Mouse (Mus musculus) myocyte (in vitro differentiated cells): ENCODE measurements around the gene Slc27a1. TPM values are rescaled to one million over a fixed set of nuclear protein-coding genes. Genes with fewer than 3 reads are reported as not detected.

Source experiments
- H3K27me3 ChIP-seq: one replicate; pipeline ENCODE4 v1.6.1; 2011; ENCODE audit not compliant: control insufficient read depth, insufficient read depth, insufficient read length
- H3K36me3 ChIP-seq: one replicate; pipeline ENCODE4 v1.6.1; 2011; ENCODE audit not compliant: control insufficient read depth, insufficient read depth
- H3K4me2 ChIP-seq: one replicate; pipeline ENCODE4 v1.6.1; 2011; ENCODE audit warnings: low read depth, control low read depth
- H3K4me3 ChIP-seq: one replicate; pipeline ENCODE4 v1.5.1; 2011; ENCODE audit warnings: mild to moderate bottlenecking, control low read depth, moderate library complexity
- H3K79me2 ChIP-seq: one replicate; pipeline ENCODE4 v1.6.1; 2011; ENCODE audit not compliant: control insufficient read depth, insufficient read depth
- H3ac ChIP-seq: one replicate; pipeline ENCODE4 v1.6.1; 2011; ENCODE audit not compliant: control insufficient read depth, insufficient read length
- CEBPB ChIP-seq: IDR thresholded peaks from 2 replicates; pipeline ENCODE4 v1.6.1; 2011; ENCODE audit warnings: mild to moderate bottlenecking, moderate library complexity; ENCODE audit not compliant: poor library complexity, insufficient read depth, severe bottlenecking
- E2F4 ChIP-seq: IDR thresholded peaks from one replicate; pipeline ENCODE4 v1.6.1; 2011; ENCODE audit warnings: mild to moderate bottlenecking, control low read depth, moderate library complexity; ENCODE audit not compliant: insufficient read depth
- MAX ChIP-seq: IDR thresholded peaks from one replicate; pipeline ENCODE4 v1.6.1; 2011; ENCODE audit warnings: low read depth, mild to moderate bottlenecking, control low read depth
- MYOD1 ChIP-seq, 3 experiments: IDR thresholded peaks; one replicate each; pipeline ENCODE4 v1.6.1; 2011; ENCODE audit warnings: control low read depth in 2 of 3, low read depth in 2 of 3, mild to moderate bottlenecking in 2 of 3, moderate library complexity in 1 of 3; ENCODE audit not compliant: insufficient read length in 2 of 3, control insufficient read depth in 1 of 3
- MYOG ChIP-seq, 3 experiments: IDR thresholded peaks; one replicate each; pipeline ENCODE4 v1.6.1; 2011; ENCODE audit warnings: control low read depth in 2 of 3, low read depth in 2 of 3, mild to moderate bottlenecking in 2 of 3; ENCODE audit not compliant: insufficient read length in 2 of 3, control insufficient read depth in 1 of 3, insufficient read depth in 1 of 3
- POLR2A ChIP-seq: IDR thresholded peaks from one replicate; pipeline ENCODE4 v1.6.1; 2011; ENCODE audit warnings: low read depth, mild to moderate bottlenecking, control low read depth, moderate library complexity; ENCODE audit not compliant: insufficient read length
- POLR2AphosphoS2 ChIP-seq: IDR thresholded peaks from one replicate; pipeline ENCODE4 v1.6.1; 2011; ENCODE audit warnings: low read depth, control low read depth; ENCODE audit not compliant: insufficient read length
- REST ChIP-seq: IDR thresholded peaks from one replicate; pipeline ENCODE4 v1.6.1; 2011; ENCODE audit warnings: mild to moderate bottlenecking, control low read depth, moderate library complexity; ENCODE audit not compliant: insufficient read depth, insufficient read length
- SRF ChIP-seq: IDR thresholded peaks from one replicate; pipeline ENCODE4 v1.6.1; 2011; ENCODE audit warnings: low read depth; ENCODE audit not compliant: control insufficient read depth, insufficient read length
- TCF12 ChIP-seq: IDR thresholded peaks from one replicate; pipeline ENCODE4 v1.6.1; 2011; ENCODE audit warnings: mild to moderate bottlenecking, control low read depth; ENCODE audit not compliant: poor library complexity, insufficient read depth, severe bottlenecking
- TCF3 ChIP-seq: IDR thresholded peaks from one replicate; pipeline ENCODE4 v1.6.1; 2011; ENCODE audit warnings: low read depth, control low read depth; ENCODE audit not compliant: insufficient read length
- USF1 ChIP-seq: IDR thresholded peaks from one replicate; pipeline ENCODE4 v1.6.1; 2011; ENCODE audit warnings: low read depth, mild to moderate bottlenecking, control low read depth, moderate library complexity
- polyA plus RNA-seq: library from polyadenylated mRNA; unstranded; fragments of >200 nt; fragmentation: generic; extraction: Trizol; gene quantifications from one replicate; pipeline ENCODE4 v1.2.1, GENCODE M21; 2012; ENCODE audit warnings: missing spikeins

Gene Slc27a1
- polyA plus RNA-seq, 1 experiment, result 33.9 TPM

DNA sequence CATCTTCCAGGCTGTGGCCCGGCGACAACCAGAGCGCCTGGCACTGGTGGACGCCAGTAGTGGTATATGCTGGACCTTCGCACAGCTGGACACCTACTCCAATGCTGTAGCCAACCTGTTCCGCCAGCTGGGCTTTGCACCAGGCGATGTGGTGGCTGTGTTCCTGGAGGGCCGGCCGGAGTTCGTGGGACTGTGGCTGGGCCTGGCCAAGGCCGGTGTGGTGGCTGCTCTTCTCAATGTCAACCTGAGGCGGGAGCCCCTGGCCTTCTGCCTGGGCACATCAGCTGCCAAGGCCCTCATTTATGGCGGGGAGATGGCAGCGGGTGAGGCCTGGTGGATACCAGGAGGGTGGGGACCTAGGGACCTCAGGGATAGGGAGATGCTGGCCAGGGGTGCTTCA is 10.8 kb downstream of the Slc27a1 start:
- Histone ChIP-seq H3K27me3 (no peaks in the 10 kb centered on the region), H3K36me3 (no peaks in the 10 kb centered on the region), H3ac (peak overlapping the region; percentile 5), H3K79me2 (no peaks in the 10 kb centered on the region), H3K4me2 (peak overlapping the region; percentile 87), H3K4me3 (peak overlapping the region; percentile 50)
- peak; percentile 48 for TF ChIP-seq POLR2A
- no peak for TF ChIP-seq TCF12
- TF ChIP-seq MYOG (IDR thresholded peaks at IDR 0.05; ENCODE audit: control insufficient read depth in 1 of 3, insufficient read depth in 1 of 3, insufficient read length in 2 of 3, low read depth in 2 of 3), result peak in 1 of 3 experiments; percentile 6

DNA sequence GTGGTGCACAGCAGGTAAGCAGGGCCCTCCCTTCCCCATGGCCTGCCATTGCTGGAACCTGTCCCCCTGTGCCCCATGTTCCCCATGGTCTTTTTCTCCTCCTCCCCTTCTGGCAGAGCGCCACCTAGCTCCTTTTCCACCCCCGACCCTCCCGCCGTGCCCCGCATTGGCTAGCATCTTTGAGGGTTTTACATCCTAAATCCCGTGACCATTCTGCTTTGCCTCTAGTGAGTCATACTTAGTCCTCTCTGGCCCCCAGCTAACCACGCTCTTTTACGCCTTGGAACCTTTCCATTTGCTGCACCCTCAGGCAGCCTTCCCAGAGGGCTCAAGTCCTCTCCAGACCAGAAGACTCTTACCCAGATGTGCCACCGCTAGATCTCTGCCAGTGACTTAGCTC is 11.5 kb downstream of the Slc27a1 start:
- TF ChIP-seq USF1, result peak; percentile 33
- TF ChIP-seq E2F4, result no peak
- Histone ChIP-seq H3K36me3 (no peaks in the 10 kb centered on the region), H3K79me2 (no peaks in the 10 kb centered on the region), H3ac (no peak overlapping the region), H3K4me3 (peak overlapping the region; percentile 50), H3K4me2 (peak overlapping the region; percentile 87), H3K27me3 (no peaks in the 10 kb centered on the region)

DNA sequence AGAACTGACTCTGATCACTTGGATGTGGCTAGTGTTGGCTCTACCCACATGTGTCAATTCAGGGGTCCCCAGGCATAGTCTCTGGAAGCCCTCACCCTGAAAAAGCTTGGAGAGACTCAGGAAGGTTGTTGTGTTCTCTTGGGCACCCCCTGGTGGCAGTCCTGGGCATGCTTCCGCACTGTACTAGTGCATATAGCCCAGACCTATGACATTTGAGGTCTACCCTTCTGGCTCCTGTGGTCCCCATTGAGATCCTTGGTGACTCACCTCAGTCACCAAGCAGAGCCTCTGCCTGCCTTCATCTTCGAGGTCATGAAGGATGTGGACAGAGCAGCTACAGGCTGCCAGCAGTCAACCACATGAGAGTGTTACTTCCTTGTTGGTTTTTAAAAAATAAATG is 18.2 kb downstream of the Slc27a1 start:
- TF ChIP-seq MYOD1 (IDR thresholded peaks at IDR 0.05; ENCODE audit: control insufficient read depth in 1 of 3, insufficient read length in 2 of 3, low read depth in 2 of 3), result no peak
- no peak for TF ChIP-seq MAX
- TF ChIP-seq MYOG (IDR thresholded peaks at IDR 0.05; ENCODE audit: control insufficient read depth in 1 of 3, insufficient read depth in 1 of 3, insufficient read length in 2 of 3, low read depth in 2 of 3), result no peak
- no peak for TF ChIP-seq POLR2A
- TF ChIP-seq E2F4, result no peak
- no peak for TF ChIP-seq POLR2AphosphoS2
- no peak for TF ChIP-seq SRF
- no peak for TF ChIP-seq USF1
- TF ChIP-seq CEBPB, result no peak
- TF ChIP-seq REST, result no peak
- TF ChIP-seq TCF3, result no peak
- TF ChIP-seq TCF12, result no peak
- no peaks in the 10 kb centered on the region for H3K79me2 ChIP-seq
- H3K4me2 ChIP-seq, result no peak overlapping the region

DNA sequence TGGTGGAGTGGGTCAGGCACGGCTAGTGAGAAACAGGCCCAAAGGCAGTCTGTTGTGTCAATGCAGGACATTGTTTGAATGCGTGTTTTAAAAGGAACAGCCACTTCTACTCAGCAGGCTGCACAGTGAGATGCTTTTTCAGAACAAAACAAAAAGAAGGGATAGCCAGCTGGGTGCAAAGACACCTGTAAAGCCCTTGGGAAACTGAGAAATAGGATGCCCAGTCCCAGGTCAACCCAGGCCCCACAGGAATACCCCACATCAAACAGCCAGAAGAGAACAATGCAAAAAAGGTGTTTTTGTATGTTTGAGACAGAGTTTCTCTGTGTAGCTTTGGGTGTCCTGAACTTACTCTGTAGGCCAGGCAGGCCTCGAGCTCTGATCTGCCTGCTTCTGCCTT is 20.1 kb downstream of the Slc27a1 start:
- Histone ChIP-seq H3K36me3 (no peaks in the 10 kb centered on the region), H3ac (no peak overlapping the region), H3K4me3 (no peak overlapping the region), H3K27me3 (no peaks in the 10 kb centered on the region), H3K79me2 (peaks cover 8% of the 10 kb centered on the region), H3K4me2 (no peak overlapping the region)
- TF ChIP-seq TCF12, result no peak
- TF ChIP-seq POLR2A, result no peak
- TF ChIP-seq MAX, result no peak
- TF ChIP-seq CEBPB, result no peak
- TF ChIP-seq MYOD1 (IDR thresholded peaks at IDR 0.05; ENCODE audit: control insufficient read depth in 1 of 3, insufficient read length in 2 of 3, low read depth in 2 of 3), result no peak
- TF ChIP-seq TCF3, result no peak

More for the DNA sequence above, 18.2 kb downstream of the Slc27a1 start:
- no peaks in the 10 kb centered on the region for H3K27me3 ChIP-seq
- no peaks in the 10 kb centered on the region for H3K36me3 ChIP-seq
- H3ac ChIP-seq, result no peak overlapping the region
- H3K4me3 ChIP-seq, result no peak overlapping the region

DNA sequence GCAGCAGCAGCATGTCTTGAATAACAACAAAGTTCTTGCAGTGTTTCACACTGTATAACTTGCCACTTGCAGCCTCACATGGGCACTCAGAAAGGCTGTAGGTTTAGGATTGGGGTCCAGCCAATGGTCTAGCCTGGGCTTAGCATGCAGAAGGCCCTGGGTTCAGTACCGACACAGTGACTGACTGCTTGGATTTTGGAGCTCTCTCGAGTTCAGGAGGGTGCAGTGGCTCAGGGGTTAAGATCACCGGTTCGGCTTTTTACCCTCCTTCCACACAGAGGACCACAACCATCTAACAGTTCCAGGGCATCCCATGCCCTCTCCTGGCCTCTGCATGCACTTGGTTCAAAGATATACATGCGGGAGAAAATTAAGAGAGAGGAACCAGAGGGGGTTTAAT is 22.3 kb downstream of the Slc27a1 start:
- peaks cover 8% of the 10 kb centered on the region for H3K79me2 ChIP-seq
- peak overlapping the region; percentile 73 for H3K4me3 ChIP-seq
- H3ac ChIP-seq, result peak overlapping the region; percentile 88
- peak overlapping the region; percentile 74 for H3K4me2 ChIP-seq
- no peak for TF ChIP-seq MYOG (IDR thresholded peaks at IDR 0.05; ENCODE audit: control insufficient read depth in 1 of 3, insufficient read depth in 1 of 3, insufficient read length in 2 of 3, low read depth in 2 of 3)
- TF ChIP-seq POLR2A, result no peak
- no peak for TF ChIP-seq TCF12
- TF ChIP-seq E2F4, result no peak
- no peak for TF ChIP-seq MYOD1 (IDR thresholded peaks at IDR 0.05; ENCODE audit: control insufficient read depth in 1 of 3, insufficient read length in 2 of 3, low read depth in 2 of 3)
- TF ChIP-seq TCF3, result no peak
- no peak for TF ChIP-seq USF1
- no peak for TF ChIP-seq POLR2AphosphoS2
- TF ChIP-seq SRF, result no peak
- TF ChIP-seq CEBPB, result no peak
- no peak for TF ChIP-seq REST
- H3K27me3 ChIP-seq, result no peaks in the 10 kb centered on the region
- H3K36me3 ChIP-seq, result no peaks in the 10 kb centered on the region
